Mouse (Mus musculus): ENCODE data around the gene Gsta4. TPM values are rescaled to one million over a fixed set of nuclear protein-coding genes. Genes with fewer than 3 reads are reported as not detected.

Gsta4 gene
- total RNA-seq, 2 experiments from 2014 or later, result 1.5 to 2.6 TPM

GRCm38 (mm10) chr9:78176831-78177230 lies 5.7 kb upstream of the Gsta4 start:
- ATAC-seq (replicated peaks; ENCODE audit: poor library complexity), result peak; percentile 44

GRCm38 (mm10) chr9:78178197-78178596 lies 4.4 kb upstream of the Gsta4 start:
- ATAC-seq (replicated peaks; ENCODE audit: poor library complexity), result no peak

- no peak for ATAC-seq (replicated peaks; ENCODE audit: poor library complexity)
Measured at GRCm38 (mm10) chr9:78179071-78179470, 3.5 kb upstream of the Gsta4 start.

- ATAC-seq (replicated peaks; ENCODE audit: poor library complexity), result no peak
Measured at GRCm38 (mm10) chr9:78185686-78186085, 3.1 kb downstream of the Gsta4 start.

GRCm38 (mm10) chr9:78188910-78189309 lies 6.3 kb downstream of the Gsta4 start:
- peak; percentile 46 for ATAC-seq (replicated peaks; ENCODE audit: poor library complexity)

GRCm38 (mm10) chr9:78190651-78191634 lies 8.4 kb downstream of the Gsta4 start:
- no peak for ATAC-seq (replicated peaks; ENCODE audit: poor library complexity)

- ATAC-seq (replicated peaks; ENCODE audit: poor library complexity), result peak; percentile 79
Measured at GRCm38 (mm10) chr9:78191736-78192135, 9.2 kb downstream of the Gsta4 start.

- peak; percentile 82 for ATAC-seq (replicated peaks; ENCODE audit: poor library complexity)
Measured at GRCm38 (mm10) chr9:78193902-78194597, 11.5 kb downstream of the Gsta4 start.

- ATAC-seq (replicated peaks; ENCODE audit: poor library complexity), result no peak
Measured at GRCm38 (mm10) chr9:78195034-78195433, 12.5 kb downstream of the Gsta4 start.

- no peak for ATAC-seq (replicated peaks; ENCODE audit: poor library complexity)
Measured at GRCm38 (mm10) chr9:78197801-78198200, 15.2 kb downstream of the Gsta4 start.

GRCm38 (mm10) chr9:78204194-78204593 lies 21.6 kb downstream of the Gsta4 start:
- no peak for ATAC-seq (replicated peaks; ENCODE audit: poor library complexity)

- ATAC-seq (replicated peaks; ENCODE audit: poor library complexity), result no peak
Measured at GRCm38 (mm10) chr9:78208956-78209355, 26.4 kb downstream of the Gsta4 start.

GRCm38 (mm10) chr9:78210079-78210478 lies 27.5 kb downstream of the Gsta4 start:
- ATAC-seq (replicated peaks; ENCODE audit: poor library complexity), result no peak

GRCm38 (mm10) chr9:78210821-78211220 lies 28.2 kb downstream of the Gsta4 start:
- ATAC-seq (replicated peaks; ENCODE audit: poor library complexity), result no peak

GRCm38 (mm10) chr9:78211521-78211920 lies 28.9 kb downstream of the Gsta4 start:
- no peak for ATAC-seq (replicated peaks; ENCODE audit: poor library complexity)

GRCm38 (mm10) chr9:78212341-78213049 lies 29.9 kb downstream of the Gsta4 start:
- peak; percentile 17; the same call in 1 of the 2 replicates for ATAC-seq (replicated peaks; ENCODE audit: poor library complexity)

- ATAC-seq (replicated peaks; ENCODE audit: poor library complexity), result no peak
Measured at GRCm38 (mm10) chr9:78217074-78217473, 34.5 kb downstream of the Gsta4 start.

- ATAC-seq (replicated peaks; ENCODE audit: poor library complexity), result no peak
Measured at GRCm38 (mm10) chr9:78222616-78223015, 40.0 kb downstream of the Gsta4 start.

- ATAC-seq (replicated peaks; ENCODE audit: poor library complexity), result no peak
Measured at GRCm38 (mm10) chr9:78223221-78223902, 40.8 kb downstream of the Gsta4 start.

GRCm38 (mm10) chr9:78224418-78224817 lies 41.8 kb downstream of the Gsta4 start:
- no peak for ATAC-seq (replicated peaks; ENCODE audit: poor library complexity)

GRCm38 (mm10) chr9:78225304-78225703 lies 42.7 kb downstream of the Gsta4 start:
- peak; percentile 74 for ATAC-seq (replicated peaks; ENCODE audit: poor library complexity)
